Mouse (Mus musculus): ENCODE results near the gene Eomes.

- no peak for TF ChIP-seq POLR2A (IDR thresholded peaks at IDR 0.05; ENCODE audit: borderline replicate concordance, extremely low read depth, insufficient read depth, insufficient read length, poor library complexity, severe bottlenecking)
- TF ChIP-seq CTCF (IDR thresholded peaks at IDR 0.05; ENCODE audit: borderline replicate concordance, extremely low read depth, insufficient read depth, insufficient read length), result no peak
These were observed 8.5 kb downstream of the Eomes start for GRCm38 (mm10) chr9:118486361-118487095.
